Comparison of ENCODE assay signal across 9 mouse cellular contexts in genomic region chr2:157463887-157464745, GRCm38 (mm10). TPM values are rescaled to one million over a fixed set of nuclear protein-coding genes. Genes with fewer than 3 reads are reported as not detected.
DNase-seq lines count a peak whose midpoint lies in the region; ATAC-seq and TF ChIP-seq lines count a peak whose summit lies in the region.
"Had no signal": no experiment of that assay in that cellular context is flagged by ENCODE, and none has a peak within 500 bp of the region (broad histone marks: within the 10 kb centered on the region; RNA-seq: fewer than 3 reads in every experiment).

No protein-coding gene starts in this region.

- TF ChIP-seq CTCF in liver, postnatal 0 days (IDR thresholded peaks at IDR 0.05; ENCODE audit: low read depth), result no peak

- no peak for ATAC-seq in liver, embryonic 12.5 days
- ATAC-seq in liver, postnatal 0 days, result no peak
- peak; percentile 27 for ATAC-seq in forebrain, embryonic 15.5 days (replicated peaks)
- ATAC-seq in limb, embryonic 15.5 days (ENCODE audit: insufficient number of reproducible peaks, low FRiP score, low TSS enrichment, low read depth), result no peak
- ATAC-seq in stomach, embryonic 16.5 days (ENCODE audit: insufficient read depth, low FRiP score), result peak; percentile 6; the same call in 1 of the 2 replicates
- ATAC-seq in frontal cortex, adult (ENCODE audit: low TSS enrichment), result no peak

- DNase-seq in liver, postnatal 0 days, result no peak
- DNase-seq in gastrocnemius, postnatal 36 days, result no peak
- DNase-seq: kidney, adult 9 months had no signal

- no peak overlapping the region for H3K4me2 ChIP-seq in liver, embryonic 12.5 days
- H3K4me2 ChIP-seq in liver, postnatal 0 days (ENCODE audit: low read depth, low read length), result no peak overlapping the region
- peak overlapping the region; percentile 37 for H3K4me2 ChIP-seq in forebrain, embryonic 15.5 days (replicated peaks)
- H3K4me2 ChIP-seq in limb, embryonic 15.5 days, result peak overlapping the region; percentile 19
- H3K4me2 ChIP-seq in stomach, embryonic 16.5 days (ENCODE audit: low read depth, low read length), result peak overlapping the region; percentile 36; the same call in 1 of the 2 replicates

- 46% methylated on average over 16 of the region's 16 CpGs for WGBS in liver, embryonic 12.5 days (ENCODE audit: insufficient replicate concordance)
- 63% methylated on average over 16 of the region's 16 CpGs for WGBS in liver, postnatal 0 days (ENCODE audit: insufficient replicate concordance)
- WGBS in forebrain, embryonic 15.5 days, result 15% methylated on average over 16 of the region's 16 CpGs
- 28% methylated on average over 16 of the region's 16 CpGs for WGBS in limb, embryonic 15.5 days
- 36% methylated on average over 16 of the region's 16 CpGs for WGBS in stomach, embryonic 16.5 days

- H3K4me3 ChIP-seq in liver, embryonic 12.5 days, result no peak overlapping the region
- no peak overlapping the region for H3K4me3 ChIP-seq in liver, postnatal 0 days (ENCODE audit: low read depth, low read length)
- peak overlapping the region; percentile 6 for H3K4me3 ChIP-seq in forebrain, embryonic 15.5 days
- H3K4me3 ChIP-seq in limb, embryonic 15.5 days, result 0 out of 2 replicates have a peak overlapping the region, but pooled peaks have one; percentile 5
- H3K4me3 ChIP-seq in stomach, embryonic 16.5 days (replicated peaks; ENCODE audit: low read length), result 0 out of 2 replicates have a peak overlapping the region, but pooled peaks have one; percentile 4
- H3K4me3 ChIP-seq: erythroblast, embryonic 14.5 days had no signal

- H3K27ac ChIP-seq in liver, embryonic 12.5 days, result peak overlapping the region; percentile 49
- no peak overlapping the region for H3K27ac ChIP-seq in liver, postnatal 0 days (ENCODE audit: low read depth)
- peak overlapping the region; percentile 96 for H3K27ac ChIP-seq in forebrain, embryonic 15.5 days (replicated peaks)
- peak overlapping the region; percentile 89 for H3K27ac ChIP-seq in limb, embryonic 15.5 days
- peak overlapping the region; percentile 92 for H3K27ac ChIP-seq in stomach, embryonic 16.5 days (ENCODE audit: low read length)

- intact Hi-C loops in gastrocnemius, postnatal 36 days (cut with DNase I), result no loop called here

- H3K36me3 ChIP-seq in liver, embryonic 12.5 days, result peaks cover 16% of the 10 kb centered on the region
- no peaks in the 10 kb centered on the region for H3K36me3 ChIP-seq in liver, postnatal 0 days (replicated peaks; ENCODE audit: insufficient read depth, low read length)
- peaks cover 34% of the 10 kb centered on the region for H3K36me3 ChIP-seq in forebrain, embryonic 15.5 days
- peaks cover 77% of the 10 kb centered on the region for H3K36me3 ChIP-seq in limb, embryonic 15.5 days
- peaks cover 12% of the 10 kb centered on the region; the same call in 1 of the 2 replicates for H3K36me3 ChIP-seq in stomach, embryonic 16.5 days (ENCODE audit: control insufficient read depth, insufficient read depth, low read length)

- TF ChIP-seq EP300 in liver, postnatal 0 days (IDR thresholded peaks at IDR 0.05; ENCODE audit: low read depth), result no peak

- H3K9me3 ChIP-seq in liver, embryonic 12.5 days (replicated peaks), result no peaks in the 10 kb centered on the region
- H3K9me3 ChIP-seq in liver, postnatal 0 days (ENCODE audit: low read length), result no peaks in the 10 kb centered on the region
- H3K9me3 ChIP-seq in forebrain, embryonic 15.5 days, result no peaks in the 10 kb centered on the region
- H3K9me3 ChIP-seq in limb, embryonic 15.5 days, result no peaks in the 10 kb centered on the region
- H3K9me3 ChIP-seq in stomach, embryonic 16.5 days (replicated peaks; ENCODE audit: control insufficient read depth, low read length), result no peaks in the 10 kb centered on the region

- H3K4me1 ChIP-seq in liver, embryonic 12.5 days, result peaks cover 33% of the 10 kb centered on the region
- 0 out of 2 replicates have a peak, but pooled peaks cover 2% of the 10 kb centered on the region for H3K4me1 ChIP-seq in liver, postnatal 0 days (ENCODE audit: insufficient read depth)
- peaks cover 54% of the 10 kb centered on the region for H3K4me1 ChIP-seq in forebrain, embryonic 15.5 days
- H3K4me1 ChIP-seq in limb, embryonic 15.5 days, result peaks cover 49% of the 10 kb centered on the region
- H3K4me1 ChIP-seq in stomach, embryonic 16.5 days (ENCODE audit: control insufficient read depth, insufficient read depth, low read length), result peaks cover 43% of the 10 kb centered on the region

- H3K27me3 ChIP-seq in liver, embryonic 12.5 days (replicated peaks), result peaks cover 11% of the 10 kb centered on the region
- no peaks in the 10 kb centered on the region for H3K27me3 ChIP-seq in liver, postnatal 0 days (ENCODE audit: insufficient read depth, low read length)
- H3K27me3 ChIP-seq in forebrain, embryonic 15.5 days, result no peaks in the 10 kb centered on the region
- no peaks in the 10 kb centered on the region for H3K27me3 ChIP-seq in limb, embryonic 15.5 days
- no peaks in the 10 kb centered on the region for H3K27me3 ChIP-seq in stomach, embryonic 16.5 days (ENCODE audit: control insufficient read depth, insufficient read depth, low read length)

- H3K9ac ChIP-seq in liver, embryonic 12.5 days, result no peak overlapping the region
- H3K9ac ChIP-seq in liver, postnatal 0 days (replicated peaks), result no peak overlapping the region
- peak overlapping the region; percentile 51 for H3K9ac ChIP-seq in forebrain, embryonic 15.5 days (replicated peaks)
- no peak overlapping the region for H3K9ac ChIP-seq in limb, embryonic 15.5 days
- H3K9ac ChIP-seq in stomach, embryonic 16.5 days (ENCODE audit: low read length), result peak overlapping the region; percentile 58

RNA-seq across cellular contexts. Expression of gene Src, which starts 45.9 kb away (rescaled TPM):
- 4.5 TPM in 2 replicates for polyA plus RNA-seq in liver, embryonic 12.5 days (2016; fragmentation: Nextera tagmentation; extraction: Ambion mirVana)
- 1.6 and 1.8 TPM in 2 replicates for polyA plus RNA-seq in liver, postnatal 0 days (2015; fragmentation: Nextera tagmentation; extraction: Ambion mirVana)
- 35.6 and 37.9 TPM in 2 replicates for polyA plus RNA-seq in forebrain, embryonic 15.5 days (2015; fragmentation: Nextera tagmentation; extraction: Ambion mirVana)
- polyA plus RNA-seq in limb, embryonic 15.5 days (2015; fragmentation: Nextera tagmentation; extraction: Ambion mirVana), result 14.8 and 18.5 TPM in 2 replicates
- polyA plus RNA-seq in stomach, embryonic 16.5 days (2015; fragmentation: Nextera tagmentation; extraction: Ambion mirVana), result 12.1 and 14.7 TPM in 2 replicates
- 1 to 10 TPM; 2.9 to 3.5 TPM for total RNA-seq in gastrocnemius, postnatal 36 days (2021)

Comparison
In these comparisons a context has a peak if more than half of its experiments do, and no peak if none do; other contexts are left out.
1. ATAC-seq: peak in forebrain, embryonic 15.5 days (single experiment) and stomach, embryonic 16.5 days (single experiment); none in liver, embryonic 12.5 days (single experiment), liver, postnatal 0 days (single experiment), limb, embryonic 15.5 days (single experiment) and frontal cortex, adult (single experiment).
2. H3K4me2 ChIP-seq: peak in forebrain, embryonic 15.5 days (single experiment), limb, embryonic 15.5 days (single experiment) and stomach, embryonic 16.5 days (single experiment); none in liver, embryonic 12.5 days (single experiment) and liver, postnatal 0 days (single experiment).
3. H3K4me3 ChIP-seq: peak in forebrain, embryonic 15.5 days (single experiment), limb, embryonic 15.5 days (single experiment) and stomach, embryonic 16.5 days (single experiment); none in liver, embryonic 12.5 days (single experiment) and liver, postnatal 0 days (single experiment).
4. H3K9ac ChIP-seq: peak in forebrain, embryonic 15.5 days (single experiment) and stomach, embryonic 16.5 days (single experiment); none in liver, embryonic 12.5 days (single experiment), liver, postnatal 0 days (single experiment) and limb, embryonic 15.5 days (single experiment).